Mouse (Mus musculus): ENCODE results near the gene Gm2a.

DNA sequence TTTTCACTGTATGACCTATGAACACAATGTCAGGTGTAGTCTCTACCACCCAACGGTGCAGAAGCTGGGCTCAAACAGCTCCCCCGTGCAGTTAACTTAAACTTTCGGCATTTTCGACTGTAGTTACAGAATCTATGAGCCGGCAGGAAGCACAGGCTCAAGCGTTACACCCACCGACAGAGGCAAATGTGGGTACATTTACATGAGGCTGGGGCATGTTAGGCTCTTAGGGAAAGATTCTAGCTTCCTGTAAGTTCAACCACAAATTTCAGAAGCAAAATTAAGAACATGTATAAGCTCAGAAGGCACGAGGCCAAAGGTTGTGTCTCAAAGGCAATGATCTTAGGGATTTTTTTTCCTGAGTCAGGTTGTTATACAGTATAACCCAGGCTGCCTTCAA is 25.4 kb upstream of the Gm2a start:
- no peak for TF ChIP-seq HCFC1 (IDR thresholded peaks at IDR 0.05; ENCODE audit: borderline replicate concordance, insufficient read depth, low read length)
- no peak for TF ChIP-seq ZC3H11A (IDR thresholded peaks at IDR 0.05; ENCODE audit: borderline replicate concordance, low read depth, low read length)
- TF ChIP-seq CHD2 (IDR thresholded peaks at IDR 0.05; ENCODE audit: low read depth, low read length) = no peak
- no peak for TF ChIP-seq ZNF384 (IDR thresholded peaks at IDR 0.05; ENCODE audit: low read depth, low read length)
